Mouse (Mus musculus) left cerebral cortex, postnatal 25 days (tissue): ENCODE measurements around the gene Ntf5. TPM values are rescaled to one million over a fixed set of nuclear protein-coding genes. Genes with fewer than 3 reads are reported as not detected.

Source experiments
- DNase-seq, 2 experiments: peaks; one replicate each; pipeline ENCODE4 v3.0.0; 2022; ENCODE audit warnings: low spot score in 2 of 2, mixed read lengths in 1 of 2
- intact Hi-C: fragments of 180-260 bp; cut with DNase I; formaldehyde crosslinking; loops from one replicate; pipeline ENCODE4 v1.15.1; 2025
- total RNA-seq, 2 experiments: library from RNA; stranded (reverse); gene quantifications; 2 replicates each; pipeline ENCODE4 v1.2.3; 2021

The Ntf5 gene
- total RNA-seq, 2 experiments from 2014 or later = 0.16 TPM; not detected in 1

GRCm38 (mm10) chr7:45396787-45397186 lies 16.7 kb upstream of the Ntf5 start:
- no peak for DNase-seq
- intact Hi-C loops = no loop called here

DNA sequence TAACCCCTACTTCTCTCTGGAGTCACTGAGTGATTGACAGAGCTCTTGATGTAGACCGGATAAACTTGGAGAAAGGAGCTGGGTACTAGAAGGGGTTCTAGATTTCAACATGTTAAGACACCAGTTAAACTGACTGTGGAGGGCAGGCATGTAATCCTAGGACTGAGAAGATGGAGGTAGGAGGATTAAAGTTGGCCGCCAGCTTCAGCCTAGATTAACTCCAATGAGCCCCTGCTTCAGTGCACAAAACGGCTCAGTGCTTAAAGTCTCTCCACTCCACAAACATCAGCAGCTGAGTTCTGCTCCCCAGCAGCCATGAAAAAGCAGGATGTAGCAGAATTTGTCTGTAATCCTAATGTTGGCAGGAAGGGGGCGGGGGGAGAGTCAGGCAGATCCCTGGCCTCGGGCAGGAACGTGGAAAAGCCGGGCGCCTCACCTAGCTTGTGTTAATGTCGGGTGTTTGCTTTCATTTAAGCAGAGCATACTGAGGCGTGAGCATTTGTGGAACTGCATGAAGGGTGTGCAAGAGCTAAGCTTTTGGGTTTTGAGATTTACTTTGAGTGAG lies 11.9 kb upstream of the Ntf5 start:
- DNase-seq = no peak
- intact Hi-C loops = no loop called here

DNA sequence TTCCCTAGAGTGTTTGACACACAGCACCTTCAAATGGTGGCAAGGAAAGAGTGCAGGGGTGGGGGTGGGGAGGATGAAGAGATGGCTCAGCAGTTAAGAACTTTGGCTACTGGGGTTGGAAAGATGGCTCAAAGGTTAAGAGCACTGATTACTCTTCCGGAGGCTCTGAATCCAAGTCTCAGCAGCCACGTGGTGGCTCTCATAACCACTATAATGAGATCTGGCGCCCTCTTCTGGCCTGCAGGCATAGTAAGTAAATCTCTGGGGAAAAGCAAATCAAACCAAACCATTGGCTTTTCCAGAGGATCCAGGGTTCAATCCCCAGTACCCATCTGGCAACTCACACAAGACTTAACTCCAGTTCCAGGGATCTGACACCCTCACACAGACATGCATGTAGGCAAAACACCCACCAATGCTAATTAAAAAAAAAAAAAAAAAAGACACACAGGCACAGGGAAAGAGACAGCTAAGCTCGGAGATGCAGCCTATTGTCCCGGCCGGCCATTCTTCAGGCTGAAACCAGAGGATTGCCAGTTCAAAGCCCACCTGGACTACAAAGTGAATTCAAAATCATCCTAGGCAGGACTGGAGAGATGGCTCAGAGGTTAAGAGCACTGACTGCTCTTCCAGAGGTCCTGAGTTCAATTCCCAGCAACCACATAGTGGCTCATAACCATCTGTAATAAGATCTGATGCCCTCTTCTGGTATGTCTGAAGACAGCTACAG lies 9.8 kb upstream of the Ntf5 start:
- intact Hi-C loops = loop anchor here (2.0 kb wide), 1 partner anchor 31 kb away; the partner anchor contains the start of gene Gys1
- DNase-seq = peak; percentile 23 to 31

DNA sequence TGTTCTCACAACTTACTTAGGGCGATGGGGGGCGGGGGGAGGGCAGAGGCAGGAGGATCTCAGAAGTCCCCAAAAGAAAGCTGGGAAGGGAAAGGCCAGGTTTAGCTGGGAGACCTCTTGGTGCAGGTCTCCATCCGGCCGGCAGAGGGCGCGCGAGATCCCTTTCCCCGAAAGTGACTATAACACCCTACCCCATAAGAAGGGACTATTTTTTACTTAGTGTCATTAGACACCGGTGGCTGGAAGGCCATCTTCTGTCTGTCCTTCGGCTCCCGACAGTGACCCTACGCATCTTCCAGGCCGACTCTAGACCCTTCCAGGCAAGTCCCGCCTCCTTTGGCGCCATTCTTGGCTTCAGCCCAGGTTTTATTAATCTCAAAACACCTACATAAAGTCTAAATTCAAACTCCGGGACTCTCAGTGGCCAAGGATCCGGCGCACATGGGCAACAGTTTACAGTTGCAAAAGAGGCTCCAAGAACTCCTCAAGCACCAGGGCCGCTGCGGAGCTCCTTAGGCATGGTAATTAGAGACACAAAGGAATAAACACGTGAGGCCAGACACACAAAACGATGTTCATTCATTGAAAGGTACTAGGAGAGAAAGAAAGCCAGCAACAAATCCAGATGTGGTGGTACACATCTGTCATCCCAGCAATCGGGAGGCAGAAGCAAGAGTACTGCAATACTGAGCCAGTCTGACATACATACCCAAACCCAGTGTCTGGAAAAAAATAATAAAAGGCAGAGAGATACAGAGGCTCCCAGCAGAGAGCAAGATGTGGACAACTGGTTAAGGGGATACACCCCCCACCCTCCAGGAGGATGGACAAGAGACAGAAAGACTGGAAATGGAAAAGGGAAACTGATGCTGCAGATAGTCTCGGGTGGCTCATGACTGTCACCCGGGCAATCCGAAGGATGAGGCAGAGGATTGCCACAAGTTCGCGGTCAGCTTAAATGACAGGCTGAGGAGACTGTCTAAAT lies 8.1 kb upstream of the Ntf5 start, which contains the start of gene Kcna7:
Gene Kcna7 (plus strand): TSS at position 563 of the 985 bp plus-strand sequence.
- DNase-seq = peak; percentile 60 to 70
- intact Hi-C loops = loop anchor here (2.0 kb wide), 1 partner anchor 29 kb away; the partner anchor contains the start of gene Gys1

DNA sequence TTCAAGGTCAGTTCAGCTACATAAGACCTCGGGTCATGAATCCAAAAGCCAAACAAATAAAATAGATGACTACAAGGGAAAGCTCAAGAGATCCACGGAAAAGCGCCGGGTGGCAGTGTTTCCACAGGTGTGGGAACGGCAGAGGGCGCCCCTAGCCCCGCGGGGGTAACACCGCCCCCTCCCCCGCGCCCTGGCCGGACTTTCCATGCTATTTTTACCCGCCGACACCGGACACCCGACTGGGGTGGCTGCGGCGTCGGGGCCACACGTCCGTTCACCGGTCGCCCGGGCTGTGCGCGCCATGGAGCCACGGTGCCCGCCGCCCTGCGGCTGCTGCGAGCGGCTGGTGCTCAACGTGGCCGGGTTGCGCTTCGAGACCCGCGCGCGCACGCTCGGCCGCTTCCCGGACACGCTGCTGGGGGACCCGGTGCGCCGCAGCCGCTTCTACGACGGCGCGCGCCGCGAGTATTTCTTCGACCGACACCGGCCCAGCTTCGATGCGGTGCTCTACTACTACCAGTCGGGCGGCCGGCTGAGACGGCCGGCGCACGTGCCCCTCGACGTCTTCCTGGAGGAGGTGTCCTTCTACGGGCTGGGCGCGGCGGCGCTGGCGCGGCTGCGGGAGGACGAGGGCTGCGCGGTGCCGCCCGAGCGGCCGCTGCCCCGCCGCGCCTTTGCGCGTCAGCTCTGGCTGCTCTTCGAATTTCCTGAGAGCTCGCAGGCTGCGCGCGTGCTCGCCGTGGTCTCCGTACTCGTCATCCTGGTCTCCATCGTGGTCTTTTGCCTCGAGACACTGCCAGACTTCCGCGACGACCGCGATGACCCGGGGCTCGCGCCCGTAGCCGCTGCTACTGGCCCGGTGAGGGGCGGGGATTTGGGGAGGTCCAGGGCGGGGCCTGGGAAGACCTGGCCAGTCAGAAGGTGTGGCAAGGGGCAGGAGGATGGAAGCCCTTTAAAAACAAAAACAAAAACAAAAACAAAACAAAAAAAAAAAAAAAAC lies 7.0 kb upstream of the Ntf5 start:
- DNase-seq = no peak
- intact Hi-C loops = no loop called here

GRCm38 (mm10) chr7:45407836-45408235 lies 5.7 kb upstream of the Ntf5 start:
- intact Hi-C loops = no loop called here
- DNase-seq = no peak

- intact Hi-C loops = no loop called here
- DNase-seq = no peak
Observed at GRCm38 (mm10) chr7:45408351-45408750, 5.1 kb upstream of the Ntf5 start.

- intact Hi-C loops = no loop called here
- DNase-seq = no peak
Observed at GRCm38 (mm10) chr7:45408949-45409348, 4.5 kb upstream of the Ntf5 start.

GRCm38 (mm10) chr7:45409497-45410163 lies 3.9 kb upstream of the Ntf5 start:
- no peak for DNase-seq
- intact Hi-C loops = no loop called here

DNA sequence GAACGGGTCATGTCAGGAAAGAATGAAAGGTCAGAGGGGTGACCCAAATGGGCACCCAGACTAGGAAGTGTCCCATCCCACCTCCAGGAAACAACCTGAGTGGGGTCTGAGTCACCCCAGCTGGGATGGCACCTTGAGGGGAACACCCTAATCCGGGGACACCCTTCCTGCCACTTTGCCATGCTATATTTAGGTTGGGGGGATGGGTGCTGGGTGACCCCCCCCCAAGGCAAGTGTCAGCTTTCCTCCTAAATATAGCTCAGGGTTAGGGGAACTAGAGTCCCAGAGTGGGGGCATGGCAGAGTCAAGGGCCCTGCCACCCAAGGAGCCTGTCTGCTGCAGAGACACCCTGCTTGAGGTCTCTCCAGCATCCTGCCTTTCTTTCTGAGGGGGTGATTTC lies 1.1 kb upstream of the Ntf5 start:
- intact Hi-C loops = no loop called here

GRCm38 (mm10) chr7:45413864-45414739 lies 607 bp downstream of the Ntf5 start:
- intact Hi-C loops = no loop called here
- DNase-seq = no peak

More for the DNA sequence above, 1.1 kb upstream of the Ntf5 start:
- no peak for DNase-seq

DNA sequence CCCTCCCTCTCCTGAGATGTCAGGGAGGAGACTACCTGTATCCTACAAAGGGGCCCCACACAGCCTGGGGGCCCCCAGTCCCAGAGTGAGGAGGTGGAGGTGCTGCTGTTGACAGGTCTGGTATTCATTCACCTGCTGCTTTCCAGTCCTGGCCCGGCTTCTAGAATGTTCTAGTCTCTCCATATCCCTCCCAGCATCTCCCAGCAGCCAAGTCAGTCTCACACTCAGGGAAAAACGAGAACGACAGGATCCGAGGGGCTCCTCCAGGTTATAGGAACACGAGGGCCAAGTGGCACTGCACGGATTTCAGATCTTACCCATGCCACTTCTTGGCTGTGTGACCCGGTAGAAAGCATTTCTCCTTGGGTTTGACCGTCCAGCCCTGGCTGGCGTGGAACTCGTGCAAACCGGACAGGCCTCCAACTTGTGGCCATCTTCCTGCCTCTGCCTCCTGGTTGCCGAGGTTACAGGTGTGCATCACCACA lies 1.3 kb downstream of the Ntf5 start:
- intact Hi-C loops = no loop called here
- no peak for DNase-seq

GRCm38 (mm10) chr7:45415636-45416035 lies 2.1 kb downstream of the Ntf5 start:
- intact Hi-C loops = no loop called here
- peak; percentile 17 to 64 for DNase-seq

DNA sequence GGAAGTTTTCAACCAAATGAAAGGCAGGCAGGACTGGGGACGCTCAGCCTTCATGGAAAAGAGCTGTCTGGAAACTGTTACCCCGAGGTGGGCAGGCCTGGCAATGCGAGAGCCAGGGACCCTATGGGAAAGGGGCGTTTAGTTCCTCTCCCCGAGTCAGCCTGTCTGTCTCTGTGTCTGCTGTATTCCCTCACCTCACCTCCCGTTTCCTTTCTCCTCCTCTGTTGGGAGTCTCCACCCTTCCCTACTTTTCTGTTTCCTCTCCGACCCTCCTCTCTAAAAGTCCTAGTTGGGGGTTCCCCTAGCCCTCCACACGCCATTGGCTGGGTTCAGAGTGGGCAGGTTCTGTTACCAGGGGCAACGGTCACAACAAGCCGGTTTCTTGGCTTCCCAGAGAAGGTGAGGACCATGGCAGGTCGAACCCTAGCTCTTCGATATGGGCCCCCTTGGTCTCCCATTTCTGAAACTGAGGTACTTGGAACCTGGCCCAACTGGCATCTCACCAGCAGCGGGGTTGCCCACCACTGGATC lies 4.5 kb downstream of the Ntf5 start:
- DNase-seq = no peak
- intact Hi-C loops = no loop called here

- intact Hi-C loops = no loop called here
- no peak for DNase-seq
Observed at GRCm38 (mm10) chr7:45419859-45420614, 6.5 kb downstream of the Ntf5 start.

- DNase-seq = no peak
- intact Hi-C loops = no loop called here
Observed at GRCm38 (mm10) chr7:45420615-45420919, 7.1 kb downstream of the Ntf5 start, which contains the start of gene Lhb. TSS of gene Lhb (plus strand) at chr7:45420820.
